Mouse (Mus musculus): Measurements from ENCODE around the gene Vmn2r69. TPM values are rescaled to one million over a fixed set of nuclear protein-coding genes. Genes with fewer than 3 reads are reported as not detected.

The Vmn2r69 gene
- total RNA-seq (2023): not detected

DNA sequence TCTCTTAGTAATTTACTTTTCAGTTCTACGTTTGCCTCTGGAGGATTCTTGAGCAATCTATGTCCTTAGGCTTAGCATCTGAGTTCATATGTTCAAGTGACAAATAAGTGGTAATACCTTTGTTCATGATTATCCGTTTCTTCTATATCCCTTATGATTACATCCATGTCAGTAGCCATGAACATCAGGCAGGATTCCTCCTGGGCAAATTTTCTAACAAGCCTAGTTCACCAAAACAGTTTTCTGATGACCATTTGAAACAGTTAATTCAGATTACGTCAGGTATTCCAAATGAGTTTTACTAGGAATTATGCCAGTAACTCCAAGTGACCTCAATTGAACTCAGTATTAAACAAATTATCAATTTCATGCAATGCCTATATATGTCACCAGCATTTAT, at the start of gene Vmn2r69:
Gene Vmn2r69 (minus strand): TSS at position 101 of the 400 bp plus-strand sequence.

Other genes with a start within 250 kb of the Vmn2r69 start
- not detected for gene Vmn2r68, start 178.1 kb downstream of the Vmn2r69 start, total RNA-seq (2023)
- not detected for gene Vmn2r71, start 147.2 kb upstream of the Vmn2r69 start, total RNA-seq (2023)
- not detected for gene Vmn2r70, start 153.3 kb upstream of the Vmn2r69 start, total RNA-seq (2023)